Mouse (Mus musculus): ENCODE measurements around the gene Gli2.
A peak's percentile ranks its signal among the peaks of the same experiment; 100 is the strongest.

The Gli2 gene

GRCm38 (mm10) chr1:118898351-118898750, 155.1 kb downstream of the Gli2 start:
- DNase-seq, result no peak

GRCm38 (mm10) chr1:118895026-118895762, 158.2 kb downstream of the Gli2 start:
- DNase-seq, result no peak

- no peak for DNase-seq
These were observed 162.0 kb downstream of the Gli2 start for GRCm38 (mm10) chr1:118891395-118891794.

DNA sequence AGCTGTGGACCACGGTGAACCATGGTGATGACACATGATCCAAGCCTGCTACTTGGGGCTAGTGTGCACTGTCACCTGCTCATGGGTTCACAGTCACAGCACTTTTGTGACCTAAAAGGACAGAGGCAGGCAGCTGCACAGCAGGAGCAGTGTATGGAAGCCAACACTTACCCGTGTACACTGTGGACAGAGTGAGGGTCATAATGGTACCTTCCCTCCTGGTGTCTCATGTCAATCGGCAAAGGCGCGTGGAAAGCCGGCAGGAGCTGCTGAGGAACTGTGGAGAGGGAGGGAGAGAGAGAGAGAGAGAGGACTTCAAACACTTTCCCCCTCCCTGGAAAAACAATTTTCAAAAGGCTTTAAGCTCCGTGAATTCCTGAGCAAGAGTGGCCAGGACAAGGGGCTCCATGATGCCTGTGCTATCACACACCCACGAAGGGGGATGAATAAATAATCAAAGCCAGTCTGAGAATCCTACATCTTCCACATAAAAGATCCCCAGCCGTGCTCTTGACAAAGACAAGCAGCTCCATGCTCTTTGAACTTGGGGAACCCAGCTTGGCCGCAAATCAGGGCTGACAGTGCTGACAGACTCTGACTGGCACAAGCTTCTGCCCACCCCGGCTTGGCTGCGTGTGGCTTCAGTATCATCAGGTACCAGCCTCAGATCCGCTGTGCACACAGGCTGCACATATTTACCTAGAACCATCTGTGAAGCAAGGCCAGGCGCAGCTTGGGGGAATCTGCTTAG, 163.1 kb downstream of the Gli2 start:
- DNase-seq, result no peak

GRCm38 (mm10) chr1:118880781-118881247, 172.6 kb downstream of the Gli2 start:
- no peak for DNase-seq

DNA sequence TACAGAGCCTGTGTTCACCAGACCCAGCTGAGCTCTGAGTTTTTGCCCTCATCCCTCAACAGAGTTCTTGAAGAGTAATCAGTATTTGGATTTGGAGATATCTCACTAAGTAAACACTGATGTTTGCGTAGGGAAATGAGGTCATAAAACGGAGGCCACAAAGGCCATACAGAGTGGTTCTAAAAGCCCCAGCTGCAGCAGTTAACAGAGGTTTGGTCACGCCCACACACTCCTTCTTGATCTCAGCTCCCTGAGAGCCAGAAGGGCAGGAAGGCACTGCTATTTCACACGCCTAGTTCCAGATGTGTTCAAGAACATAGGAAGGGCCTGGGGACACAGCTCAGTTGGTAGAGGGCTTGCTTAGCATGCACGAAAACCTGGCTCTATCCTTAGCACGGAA, 175.1 kb downstream of the Gli2 start:
- no peak for DNase-seq

GRCm38 (mm10) chr1:118875227-118875626, 178.2 kb downstream of the Gli2 start:
- DNase-seq, result no peak

- DNase-seq, result no peak
These were observed 179.9 kb downstream of the Gli2 start for GRCm38 (mm10) chr1:118873559-118873958.

- no peak for DNase-seq
These were observed 188.7 kb downstream of the Gli2 start for GRCm38 (mm10) chr1:118864735-118865134.

DNA sequence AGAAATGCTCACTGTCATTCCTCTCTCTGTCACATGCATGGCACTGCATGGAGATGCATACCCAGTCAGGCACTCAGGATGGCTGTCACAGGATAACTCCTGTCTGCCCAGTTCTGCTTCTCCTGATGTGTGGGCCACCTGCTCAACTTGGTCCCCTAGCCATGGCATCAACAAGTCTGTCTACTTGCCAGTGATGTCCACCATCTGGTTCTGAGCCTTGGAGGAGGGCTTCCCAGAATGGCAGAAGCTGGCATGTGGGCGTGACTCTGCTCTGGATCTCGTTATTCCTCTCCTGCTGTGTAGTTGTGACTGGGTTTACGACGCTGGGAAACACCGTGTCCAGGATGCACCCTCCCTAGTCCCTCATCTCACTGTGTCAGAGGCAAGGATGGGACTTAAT, 189.4 kb downstream of the Gli2 start:
- DNase-seq, result no peak

- no peak for DNase-seq
These were observed 195.3 kb downstream of the Gli2 start for GRCm38 (mm10) chr1:118858101-118858500.

DNA sequence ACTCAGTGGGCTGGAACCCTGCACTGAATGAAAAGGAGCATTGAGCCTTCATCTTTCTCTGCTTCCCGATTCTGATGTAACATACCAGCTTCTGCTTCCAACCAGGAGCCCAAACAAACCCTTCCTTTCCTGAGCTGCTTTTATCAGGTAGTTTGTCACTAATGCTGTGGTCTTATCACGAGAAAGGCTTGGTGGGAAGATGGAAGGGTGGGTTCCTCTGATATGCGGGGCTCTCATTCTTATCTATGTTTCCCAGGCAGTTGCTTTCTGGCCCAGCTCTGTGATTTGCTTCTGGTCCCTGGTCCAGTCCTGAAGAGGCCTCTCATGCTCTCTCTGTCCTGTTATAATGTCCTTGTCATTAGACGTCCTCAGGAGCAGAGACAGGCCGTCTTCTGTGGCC, 222.8 kb downstream of the Gli2 start:
- DNase-seq, result no peak

DNA sequence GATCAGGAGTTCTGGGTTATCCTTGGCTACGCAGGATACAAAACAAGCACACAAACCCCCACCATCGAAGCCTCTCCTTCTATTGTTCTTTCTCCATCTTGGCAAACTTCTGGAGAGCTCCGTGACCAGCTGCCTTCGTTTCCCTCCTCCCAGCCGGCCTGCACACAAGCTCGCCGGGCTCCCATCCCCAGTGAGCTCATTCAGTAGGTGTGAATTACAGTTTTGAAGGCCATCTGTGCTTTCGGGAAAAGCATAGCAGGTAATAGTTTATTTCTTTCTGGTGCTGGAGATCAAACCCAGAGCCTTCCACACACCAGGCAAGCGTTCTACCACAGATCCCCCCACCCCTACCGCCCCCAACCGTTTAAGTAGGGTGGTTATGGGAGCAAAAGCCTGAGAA, 226.8 kb downstream of the Gli2 start:
- no peak for DNase-seq

DNA sequence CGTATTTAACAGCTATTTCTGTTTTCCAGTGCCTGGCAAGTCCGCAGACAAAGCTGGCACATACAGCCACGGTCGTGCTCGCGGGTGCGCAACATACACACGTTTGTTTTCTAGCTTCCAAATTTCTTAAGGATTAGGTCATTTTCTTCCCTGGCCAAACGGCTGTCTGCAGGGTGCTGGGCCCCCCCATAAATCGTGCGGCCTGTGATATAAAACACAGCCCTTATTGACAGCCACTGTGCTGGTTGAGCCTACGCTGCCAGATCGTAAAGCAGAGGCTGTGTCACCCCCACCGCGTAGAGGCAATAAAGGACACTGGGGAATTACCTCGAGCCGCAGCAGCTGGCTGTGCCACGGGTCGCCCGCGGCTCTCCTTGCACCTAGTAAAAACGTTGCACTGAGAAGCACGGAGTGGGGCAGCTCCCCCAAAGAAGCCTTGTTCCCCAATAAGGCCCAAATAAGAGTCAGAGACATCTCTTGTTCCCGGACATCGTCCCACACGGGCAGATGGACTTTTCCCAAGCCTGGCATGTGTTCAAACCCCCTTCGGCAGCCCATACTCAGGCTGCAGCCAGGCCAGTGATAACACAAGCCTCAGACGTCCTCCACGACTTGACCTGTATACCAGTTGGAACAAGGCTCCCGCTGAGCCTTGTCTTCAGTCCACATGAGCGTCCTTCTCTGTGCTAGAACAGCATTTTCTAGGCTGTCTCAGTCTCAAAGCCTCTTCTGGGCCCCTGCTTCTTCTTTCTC, 227.8 kb downstream of the Gli2 start:
- DNase-seq, result peak; percentile 28

DNA sequence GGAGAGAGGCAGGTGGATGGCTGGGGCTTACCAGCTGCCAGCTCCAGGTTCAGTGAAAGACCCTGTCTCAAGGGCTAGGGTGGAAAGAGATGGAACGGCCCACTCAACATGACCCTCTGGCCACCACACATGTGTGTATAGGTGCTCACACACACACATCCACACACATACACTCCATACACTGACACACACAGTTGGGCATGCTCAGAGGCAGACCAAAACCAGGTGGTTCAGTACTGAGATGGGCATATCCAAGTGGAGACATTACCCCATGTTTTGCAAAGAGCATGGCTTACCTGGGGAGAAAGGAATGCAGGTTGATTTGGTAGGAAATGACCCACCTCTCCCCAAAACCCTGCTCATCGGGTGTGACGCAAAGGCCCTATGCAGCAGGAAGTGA, 228.4 kb downstream of the Gli2 start:
- DNase-seq, result no peak

DNA sequence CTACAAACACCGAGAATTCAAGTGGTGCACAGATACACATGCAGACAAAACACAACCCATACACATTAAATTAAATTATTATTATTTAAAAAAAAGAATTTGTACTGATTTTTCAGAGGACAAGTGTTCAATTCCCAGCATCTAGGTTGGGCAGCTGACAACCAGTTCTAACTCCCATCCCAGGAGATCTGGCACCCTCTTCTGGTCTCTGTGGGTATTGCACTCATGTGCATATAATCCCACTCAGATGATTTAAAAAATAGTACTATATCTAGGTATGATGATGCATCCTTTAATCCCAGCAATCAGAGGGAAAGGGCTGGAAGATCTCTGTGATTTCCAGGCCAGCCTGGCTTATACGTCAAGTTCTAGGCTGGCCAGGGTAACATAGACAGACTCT, 231.2 kb downstream of the Gli2 start:
- no peak for DNase-seq

- no peak for DNase-seq
These were observed 238.4 kb downstream of the Gli2 start for GRCm38 (mm10) chr1:118815015-118815414.

GRCm38 (mm10) chr1:118810336-118810735, 243.1 kb downstream of the Gli2 start:
- DNase-seq, result no peak

- DNase-seq, result no peak
These were observed 246.7 kb downstream of the Gli2 start for GRCm38 (mm10) chr1:118806727-118807126.

- DNase-seq, result no peak
These were observed 251.3 kb downstream of the Gli2 start for GRCm38 (mm10) chr1:118802166-118802565.

GRCm38 (mm10) chr1:118799322-118800116, 253.9 kb downstream of the Gli2 start:
- DNase-seq, result no peak

DNA sequence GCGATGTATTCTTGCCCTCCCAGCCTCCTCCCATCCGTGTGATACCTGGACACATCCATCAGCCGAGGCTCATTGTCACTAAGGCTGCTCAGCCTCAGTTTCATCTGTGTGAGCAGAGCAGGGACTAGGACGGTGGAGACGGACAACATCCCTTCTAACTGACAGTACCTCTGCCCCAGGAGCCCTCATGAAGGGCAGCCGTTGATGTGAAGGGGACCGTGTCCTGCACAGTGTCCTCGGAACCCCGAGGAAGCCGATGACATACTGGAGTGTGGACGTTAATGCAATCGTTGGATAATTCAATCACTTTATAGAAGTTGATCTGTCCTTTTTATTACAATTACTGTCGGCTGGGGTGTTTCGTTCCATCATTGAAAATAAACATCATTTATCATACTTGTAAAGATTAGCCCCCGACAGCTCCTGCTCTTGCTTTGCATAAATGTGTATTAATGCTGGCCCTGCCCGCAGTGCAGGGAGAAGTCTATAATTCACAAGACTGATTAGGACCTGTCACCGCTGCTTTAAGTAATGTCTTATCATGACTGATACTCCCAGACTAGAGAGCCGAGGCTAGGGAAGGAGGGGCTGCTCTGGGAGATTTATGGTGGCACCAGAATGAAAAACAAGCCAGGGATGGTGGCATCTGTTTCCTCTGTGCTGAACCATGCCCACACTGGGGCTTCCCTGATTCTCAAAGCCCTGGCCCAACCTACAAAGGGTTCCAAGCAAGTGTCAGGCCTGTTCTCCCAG, 257.8 kb downstream of the Gli2 start:
- no peak for DNase-seq
